Mouse (Mus musculus): ENCODE data around the gene Dync1i1. TPM values are rescaled to one million over a fixed set of nuclear protein-coding genes. Genes with fewer than 3 reads are reported as not detected.
A peak's percentile ranks its signal among the peaks of the same experiment; 100 is the strongest.
"Not testable (repeated sequence)": the region's sequence is repeated elsewhere in the genome, so short reads cannot be mapped to it uniquely, and the experiment has no call there.

Dync1i1 gene
- polyA plus RNA-seq (2014; fragmentation: Nextera tagmentation; extraction: Ambion mirVana), result 3.3 TPM in 2 replicates

- H3K27me3 ChIP-seq (ENCODE audit: control insufficient read depth, insufficient read depth, low read length), result no peaks in the 10 kb centered on the region
- H3K36me3 ChIP-seq (ENCODE audit: control insufficient read depth, insufficient read depth, low read length), result no peaks in the 10 kb centered on the region
Observed at GRCm38 (mm10) chr6:5725611-5726236, at the start of gene Dync1i1. Gene Dync1i1, plus strand, starts transcription at chr6:5725639.

GRCm38 (mm10) chr6:5679738-5680137, 45.7 kb upstream of the Dync1i1 start:
- 52% methylated on average over 3 of the region's 3 CpGs for WGBS (ENCODE audit: insufficient replicate concordance)
- H3K27ac ChIP-seq (ENCODE audit: low read depth, low read length), result no peak overlapping the region
- H3K36me3 ChIP-seq (ENCODE audit: control insufficient read depth, insufficient read depth, low read length), result no peaks in the 10 kb centered on the region
- no peaks in the 10 kb centered on the region for H3K27me3 ChIP-seq (ENCODE audit: control insufficient read depth, insufficient read depth, low read length)
- H3K4me1 ChIP-seq (ENCODE audit: control insufficient read depth, insufficient read depth, low read length), result no peaks in the 10 kb centered on the region
- no peak overlapping the region for H3K4me2 ChIP-seq
- no peak overlapping the region for H3K9ac ChIP-seq (ENCODE audit: low read depth, low read length)
- no peak overlapping the region for H3K4me3 ChIP-seq (ENCODE audit: low read depth, low read length)
- no peak for ATAC-seq (replicated peaks; ENCODE audit: insufficient number of reproducible peaks, low FRiP score, low TSS enrichment)
- no peaks in the 10 kb centered on the region for H3K9me3 ChIP-seq (replicated peaks; ENCODE audit: control insufficient read depth, low read length)

More at GRCm38 (mm10) chr6:5725611-5726236, at the start of gene Dync1i1:
- no peaks in the 10 kb centered on the region for H3K9me3 ChIP-seq (replicated peaks; ENCODE audit: control insufficient read depth, low read length)
- peak within 1 kb of the TSS; percentile 95 for H3K4me2 ChIP-seq
- peak; percentile 68 for ATAC-seq (replicated peaks; ENCODE audit: insufficient number of reproducible peaks, low FRiP score, low TSS enrichment)
- peak within 1 kb of the TSS; percentile 67 for H3K9ac ChIP-seq (ENCODE audit: low read depth, low read length)
- H3K4me3 ChIP-seq (ENCODE audit: low read depth, low read length), result peak within 1 kb of the TSS; percentile 60
- WGBS (ENCODE audit: insufficient replicate concordance), result 1% methylated on average over 34 of the region's 40 CpGs
- H3K4me1 ChIP-seq (ENCODE audit: control insufficient read depth, insufficient read depth, low read length), result peaks cover 5% of the 10 kb centered on the region; the same call in 1 of the 2 replicates
- H3K27ac ChIP-seq (ENCODE audit: low read depth, low read length), result no peak within 1 kb of the TSS

- Histone ChIP-seq H3K9me3 (replicated peaks; ENCODE audit: control insufficient read depth, low read length) (no peaks in the 10 kb centered on the region), H3K27me3 (ENCODE audit: control insufficient read depth, insufficient read depth, low read length) (no peaks in the 10 kb centered on the region), H3K36me3 (ENCODE audit: control insufficient read depth, insufficient read depth, low read length) (no peaks in the 10 kb centered on the region), H3K4me1 (ENCODE audit: control insufficient read depth, insufficient read depth, low read length) (no peaks in the 10 kb centered on the region), H3K27ac (ENCODE audit: low read depth, low read length) (no peak overlapping the region), H3K9ac (ENCODE audit: low read depth, low read length) (no peak overlapping the region), H3K4me3 (ENCODE audit: low read depth, low read length) (no peak overlapping the region), H3K4me2 (no peak overlapping the region)
- WGBS (ENCODE audit: insufficient replicate concordance), result 70% methylated on average over 2 of the region's 2 CpGs
- ATAC-seq (replicated peaks; ENCODE audit: insufficient number of reproducible peaks, low FRiP score, low TSS enrichment), result no peak
Observed at GRCm38 (mm10) chr6:5701826-5702225, 23.6 kb upstream of the Dync1i1 start.

- 65% methylated on average over 3 of the region's 3 CpGs for WGBS (ENCODE audit: insufficient replicate concordance)
- not testable (repeated sequence) for ATAC-seq (replicated peaks; ENCODE audit: insufficient number of reproducible peaks, low FRiP score, low TSS enrichment); H3K4me1 ChIP-seq (ENCODE audit: control insufficient read depth, insufficient read depth, low read length); H3K27ac ChIP-seq (ENCODE audit: low read depth, low read length); H3K9me3 ChIP-seq (replicated peaks; ENCODE audit: control insufficient read depth, low read length); H3K4me3 ChIP-seq (ENCODE audit: low read depth, low read length); H3K4me2 ChIP-seq; H3K9ac ChIP-seq (ENCODE audit: low read depth, low read length); H3K36me3 ChIP-seq (ENCODE audit: control insufficient read depth, insufficient read depth, low read length); H3K27me3 ChIP-seq (ENCODE audit: control insufficient read depth, insufficient read depth, low read length)
Observed at GRCm38 (mm10) chr6:5707894-5708293, 17.5 kb upstream of the Dync1i1 start.

GRCm38 (mm10) chr6:5710063-5710605, 15.3 kb upstream of the Dync1i1 start:
- H3K9ac ChIP-seq (ENCODE audit: low read depth, low read length), result no peak overlapping the region
- H3K9me3 ChIP-seq (replicated peaks; ENCODE audit: control insufficient read depth, low read length), result no peaks in the 10 kb centered on the region
- WGBS (ENCODE audit: insufficient replicate concordance), result 60% methylated on average over 3 of the region's 3 CpGs
- H3K27ac ChIP-seq (ENCODE audit: low read depth, low read length), result no peak overlapping the region
- H3K4me3 ChIP-seq (ENCODE audit: low read depth, low read length), result no peak overlapping the region
- no peaks in the 10 kb centered on the region for H3K4me1 ChIP-seq (ENCODE audit: control insufficient read depth, insufficient read depth, low read length)
- H3K27me3 ChIP-seq (ENCODE audit: control insufficient read depth, insufficient read depth, low read length), result no peaks in the 10 kb centered on the region
- no peak for ATAC-seq (replicated peaks; ENCODE audit: insufficient number of reproducible peaks, low FRiP score, low TSS enrichment)
- no peaks in the 10 kb centered on the region for H3K36me3 ChIP-seq (ENCODE audit: control insufficient read depth, insufficient read depth, low read length)
- no peak overlapping the region for H3K4me2 ChIP-seq

GRCm38 (mm10) chr6:5712620-5713019, 12.8 kb upstream of the Dync1i1 start:
- H3K27ac ChIP-seq (ENCODE audit: low read depth, low read length), result no peak overlapping the region
- WGBS (ENCODE audit: insufficient replicate concordance), result 63% methylated on average over 3 of the region's 3 CpGs
- no peaks in the 10 kb centered on the region for H3K36me3 ChIP-seq (ENCODE audit: control insufficient read depth, insufficient read depth, low read length)
- H3K4me2 ChIP-seq, result no peak overlapping the region
- no peak for ATAC-seq (replicated peaks; ENCODE audit: insufficient number of reproducible peaks, low FRiP score, low TSS enrichment)
- no peaks in the 10 kb centered on the region for H3K27me3 ChIP-seq (ENCODE audit: control insufficient read depth, insufficient read depth, low read length)
- H3K4me3 ChIP-seq (ENCODE audit: low read depth, low read length), result no peak overlapping the region
- no peaks in the 10 kb centered on the region; the same call in 1 of the 2 replicates for H3K4me1 ChIP-seq (ENCODE audit: control insufficient read depth, insufficient read depth, low read length)
- H3K9me3 ChIP-seq (replicated peaks; ENCODE audit: control insufficient read depth, low read length), result no peaks in the 10 kb centered on the region
- no peak overlapping the region for H3K9ac ChIP-seq (ENCODE audit: low read depth, low read length)

- Histone ChIP-seq H3K36me3 (ENCODE audit: control insufficient read depth, insufficient read depth, low read length) (no peaks in the 10 kb centered on the region), H3K9ac (ENCODE audit: low read depth, low read length) (no peak overlapping the region), H3K4me3 (ENCODE audit: low read depth, low read length) (no peak overlapping the region), H3K4me2 (no peak overlapping the region), H3K27me3 (ENCODE audit: control insufficient read depth, insufficient read depth, low read length) (no peaks in the 10 kb centered on the region), H3K27ac (ENCODE audit: low read depth, low read length) (no peak overlapping the region), H3K4me1 (ENCODE audit: control insufficient read depth, insufficient read depth, low read length) (no peaks in the 10 kb centered on the region; the same call in 1 of the 2 replicates), H3K9me3 (replicated peaks; ENCODE audit: control insufficient read depth, low read length) (no peaks in the 10 kb centered on the region)
- no peak for ATAC-seq (replicated peaks; ENCODE audit: insufficient number of reproducible peaks, low FRiP score, low TSS enrichment)
- WGBS (ENCODE audit: insufficient replicate concordance), result 71% methylated on average over 3 of the region's 3 CpGs
Observed at GRCm38 (mm10) chr6:5715101-5715618, 10.3 kb upstream of the Dync1i1 start.

GRCm38 (mm10) chr6:5718955-5719354, 6.5 kb upstream of the Dync1i1 start:
- Histone ChIP-seq H3K27me3 (ENCODE audit: control insufficient read depth, insufficient read depth, low read length) (no peaks in the 10 kb centered on the region), H3K27ac (ENCODE audit: low read depth, low read length) (no peak overlapping the region), H3K36me3 (ENCODE audit: control insufficient read depth, insufficient read depth, low read length) (no peaks in the 10 kb centered on the region), H3K4me1 (ENCODE audit: control insufficient read depth, insufficient read depth, low read length) (no peaks in the 10 kb centered on the region; the same call in 1 of the 2 replicates), H3K9me3 (replicated peaks; ENCODE audit: control insufficient read depth, low read length) (no peaks in the 10 kb centered on the region), H3K4me3 (ENCODE audit: low read depth, low read length) (no peak overlapping the region), H3K9ac (ENCODE audit: low read depth, low read length) (no peak overlapping the region), H3K4me2 (no peak overlapping the region)
- WGBS (ENCODE audit: insufficient replicate concordance), result 64% methylated on average over 2 of the region's 2 CpGs
- no peak for ATAC-seq (replicated peaks; ENCODE audit: insufficient number of reproducible peaks, low FRiP score, low TSS enrichment)

GRCm38 (mm10) chr6:5720716-5721115, 4.7 kb upstream of the Dync1i1 start:
- H3K27ac ChIP-seq (ENCODE audit: low read depth, low read length); H3K36me3 ChIP-seq (ENCODE audit: control insufficient read depth, insufficient read depth, low read length); H3K9me3 ChIP-seq (replicated peaks; ENCODE audit: control insufficient read depth, low read length); ATAC-seq (replicated peaks; ENCODE audit: insufficient number of reproducible peaks, low FRiP score, low TSS enrichment); H3K4me3 ChIP-seq (ENCODE audit: low read depth, low read length); H3K9ac ChIP-seq (ENCODE audit: low read depth, low read length); H3K4me2 ChIP-seq; H3K4me1 ChIP-seq (ENCODE audit: control insufficient read depth, insufficient read depth, low read length); H3K27me3 ChIP-seq (ENCODE audit: control insufficient read depth, insufficient read depth, low read length): not testable (repeated sequence)

Measured in heart, embryonic 11.5 days (tissue).